ENCODE assay signal across 9 mouse cellular contexts in the genomic region with DNA sequence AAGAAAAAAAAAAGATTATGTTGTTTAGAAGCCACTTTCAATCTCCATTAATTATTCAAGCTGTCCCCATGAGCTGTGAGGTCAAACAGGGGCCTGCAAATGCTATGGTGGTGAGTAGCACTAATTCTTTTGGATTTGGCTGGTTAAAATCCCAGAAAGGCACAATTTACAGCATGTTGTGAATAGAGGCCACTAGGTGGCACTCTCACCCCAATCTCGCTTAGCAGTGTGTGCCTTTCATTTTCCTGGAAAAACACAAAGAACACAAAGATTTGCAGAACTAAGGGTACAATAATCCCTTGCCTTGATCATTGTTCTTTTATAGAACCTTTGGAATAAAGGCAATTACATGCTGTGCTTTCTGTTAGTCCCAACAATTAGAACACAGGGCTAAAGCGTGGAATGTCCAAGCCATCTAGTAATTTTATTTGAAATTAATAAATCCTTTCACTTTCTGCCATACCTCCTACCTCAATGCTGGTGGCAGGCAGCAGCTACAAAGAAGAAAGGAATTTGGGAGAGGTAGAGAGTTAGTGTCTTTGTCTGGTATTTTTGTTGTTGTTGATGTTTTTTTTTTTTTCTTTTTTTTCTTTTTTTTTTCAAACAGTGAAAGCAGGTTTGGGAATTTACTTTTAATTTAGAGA.
DNase-seq lines count a peak whose midpoint lies in the region; ATAC-seq lines count a peak whose summit lies in the region.
"Had no signal": no experiment of that assay in that cellular context is flagged by ENCODE, and none has a peak within 500 bp of the region (broad histone marks: within the 10 kb centered on the region; RNA-seq: fewer than 3 reads in every experiment).

No protein-coding gene starts in this region.

- H3K27ac ChIP-seq in forebrain, embryonic 14.5 days (ENCODE audit: low read depth, low read length): no peak overlapping the region; the same call in 1 of the 2 replicates
- H3K27ac ChIP-seq: limb, embryonic 12.5 days had no signal

- no peak overlapping the region for H3K4me3 ChIP-seq in forebrain, embryonic 14.5 days (ENCODE audit: low read depth, low read length)
- H3K4me3 ChIP-seq: limb, embryonic 12.5 days had no signal

- 3% methylated on average over 2 of the region's 2 CpGs for WGBS in forebrain, embryonic 14.5 days

- peak; percentile 9 to 58 for DNase-seq in adrenal gland, adult (ENCODE audit: inconsistent age in 2 of 2, low spot score in 1 of 2)
- DNase-seq in adrenal gland, postnatal 4 days (ENCODE audit: low spot score in 2 of 2): no peak
- DNase-seq in A20 (ENCODE audit: low read depth, low spot score): peak; percentile 4
- DNase-seq in forebrain, embryonic 14.5 days (ENCODE audit: low spot score): peak; percentile 93
- DNase-seq in layer of hippocampus, adult 11-12 months (ENCODE audit: low spot score): peak; percentile 57
- peak; percentile 75 for DNase-seq in right cerebral cortex, postnatal 4 days

- peak; percentile 72 for ATAC-seq in cerebellum, adult (ENCODE audit: insufficient number of reproducible peaks, low FRiP score, low TSS enrichment)
- peak; percentile 89 for ATAC-seq in forebrain, embryonic 14.5 days
- ATAC-seq in megakaryocyte, adult 5-6 weeks (ENCODE audit: poor library complexity, severe bottlenecking): peak; percentile 56; the same call in 1 of the 2 replicates

- H3K4me1 ChIP-seq in forebrain, embryonic 14.5 days (ENCODE audit: control insufficient read depth, insufficient read depth, low read length): no peaks in the 10 kb centered on the region; the same call in 1 of the 2 replicates
- H3K4me1 ChIP-seq: limb, embryonic 12.5 days had no signal

- no peak overlapping the region for H3K9ac ChIP-seq in forebrain, embryonic 14.5 days (ENCODE audit: low read length)
- H3K9ac ChIP-seq: limb, embryonic 12.5 days had no signal

- H3K9me3 ChIP-seq in forebrain, embryonic 14.5 days (replicated peaks; ENCODE audit: control insufficient read depth, low read length): no peaks in the 10 kb centered on the region
- H3K9me3 ChIP-seq: limb, embryonic 12.5 days had no signal

- H3K27me3 ChIP-seq in forebrain, embryonic 14.5 days (replicated peaks; ENCODE audit: control insufficient read depth, insufficient read depth, low read length): no peaks in the 10 kb centered on the region
- H3K27me3 ChIP-seq: limb, embryonic 12.5 days had no signal

- no peaks in the 10 kb centered on the region for H3K36me3 ChIP-seq in forebrain, embryonic 14.5 days (ENCODE audit: control insufficient read depth, insufficient read depth, low read length)
- H3K36me3 ChIP-seq: limb, embryonic 12.5 days had no signal

- no peak overlapping the region for H3K4me2 ChIP-seq in forebrain, embryonic 14.5 days (ENCODE audit: low read length)
- H3K4me2 ChIP-seq: limb, embryonic 12.5 days had no signal

Comparison
In these comparisons a context has a peak if more than half of its experiments do, and no peak if none do; other contexts are left out.
1. DNase-seq: peak in adrenal gland, adult (2 of 2), A20 (single experiment), forebrain, embryonic 14.5 days (single experiment), layer of hippocampus, adult 11-12 months (single experiment) and right cerebral cortex, postnatal 4 days (single experiment); none in adrenal gland, postnatal 4 days (0 of 2).
2. Peak in every context shown above with its lines, with median percentiles within 50 percentile points of each other: ATAC-seq.